Mouse (Mus musculus) lung, adult 18-20 months (tissue): Measurements from ENCODE around the gene Igf2bp2.
A peak's percentile ranks its signal among the peaks of the same experiment; 100 is the strongest.

Experiments
- DNase-seq, 2 experiments: peaks; one replicate each; pipeline ENCODE4 v3.0.0; 2022; ENCODE audit warnings: mixed read lengths in 2 of 2

The Igf2bp2 gene

GRCm38 (mm10) chr16:22162512-22163455 lies at the start of gene Igf2bp2:
Igf2bp2 (minus strand) TSS chr16:22163299.
- DNase-seq, result peak; percentile 65 to 76

GRCm38 (mm10) chr16:22203501-22203900 lies 40.4 kb upstream of the Igf2bp2 start:
- DNase-seq, result no peak

DNA sequence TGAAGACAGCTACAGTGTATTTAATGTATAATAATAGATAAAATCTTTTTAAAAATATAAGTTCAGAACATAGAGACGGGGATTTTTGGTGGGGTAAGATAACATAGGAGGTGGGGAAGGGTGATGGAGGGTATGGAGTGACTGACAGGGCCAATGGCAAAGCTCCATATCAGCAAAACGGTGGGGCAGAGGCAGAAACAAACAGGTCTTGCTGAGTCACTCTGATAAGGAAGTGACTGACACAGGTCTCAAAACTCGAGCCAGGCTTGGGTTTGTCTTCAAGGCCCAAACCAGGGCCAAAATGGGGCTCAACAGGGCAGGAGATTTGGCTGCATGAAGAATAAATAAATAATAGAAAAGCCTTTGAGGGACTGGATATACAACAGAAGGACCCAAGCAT lies 38.8 kb upstream of the Igf2bp2 start:
- DNase-seq, result no peak

GRCm38 (mm10) chr16:22200476-22200875 lies 37.4 kb upstream of the Igf2bp2 start:
- no peak for DNase-seq

DNA sequence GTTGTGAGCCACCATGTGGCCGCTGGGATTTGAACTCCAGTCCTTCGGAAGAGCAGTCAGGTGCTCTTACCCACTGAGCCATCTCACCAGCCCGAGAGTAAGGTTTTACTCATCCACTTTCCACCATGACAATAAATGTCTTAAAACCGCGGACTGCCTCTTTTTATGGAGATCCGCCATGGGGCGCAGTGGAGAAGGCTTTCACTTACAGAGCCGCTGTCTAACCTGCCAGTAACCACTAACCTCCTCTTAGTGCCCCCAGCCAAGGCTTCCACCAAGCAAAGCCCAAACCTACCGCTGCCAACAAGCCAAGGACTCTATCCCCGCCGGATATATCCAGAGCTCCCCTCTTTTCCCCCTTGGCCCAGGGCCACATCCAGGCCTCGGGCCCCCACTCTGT lies 24.3 kb upstream of the Igf2bp2 start:
- DNase-seq, result no peak

DNA sequence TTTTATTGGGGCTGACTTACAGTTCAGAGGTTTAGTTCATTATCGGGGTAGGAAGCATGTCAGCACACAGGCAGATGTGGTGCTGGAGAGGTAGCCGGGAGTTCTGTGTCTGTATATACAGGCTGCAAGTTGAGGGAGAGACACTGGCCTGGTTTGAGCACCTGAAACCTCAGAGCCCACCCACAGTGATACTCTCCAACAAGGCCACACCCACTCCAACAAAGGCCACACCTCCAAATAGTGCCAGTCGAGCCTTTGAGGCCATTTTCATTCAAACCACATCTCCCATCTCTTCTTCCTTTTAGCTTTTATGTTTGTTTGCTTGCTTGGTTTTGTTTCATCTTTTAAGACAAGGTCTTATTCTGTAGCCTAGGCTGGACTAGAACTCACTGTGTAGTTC lies 22.3 kb upstream of the Igf2bp2 start:
- DNase-seq, result no peak

DNA sequence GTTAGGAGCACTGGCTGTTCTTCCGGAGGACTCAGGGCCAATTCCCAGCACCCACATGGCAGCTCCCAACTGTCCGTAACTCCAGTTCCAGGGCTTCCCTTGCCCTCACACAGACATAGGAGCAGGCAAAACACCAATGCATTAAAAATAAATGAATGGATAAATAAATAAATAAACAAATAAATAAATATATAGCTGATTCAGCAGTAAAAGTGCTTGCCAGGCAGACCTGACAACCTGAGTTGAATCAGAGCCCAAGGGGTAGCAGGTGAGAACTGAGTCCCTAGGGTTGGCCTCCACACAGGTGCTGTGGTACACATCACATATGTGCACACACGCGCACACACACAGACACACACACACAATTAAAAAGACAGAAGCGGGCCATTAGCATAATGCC lies 21.0 kb upstream of the Igf2bp2 start:
- no peak for DNase-seq

- DNase-seq, result no peak
Measured at GRCm38 (mm10) chr16:22182286-22182685, 19.2 kb upstream of the Igf2bp2 start.

GRCm38 (mm10) chr16:22178793-22179192 lies 15.7 kb upstream of the Igf2bp2 start:
- DNase-seq, result no peak

DNA sequence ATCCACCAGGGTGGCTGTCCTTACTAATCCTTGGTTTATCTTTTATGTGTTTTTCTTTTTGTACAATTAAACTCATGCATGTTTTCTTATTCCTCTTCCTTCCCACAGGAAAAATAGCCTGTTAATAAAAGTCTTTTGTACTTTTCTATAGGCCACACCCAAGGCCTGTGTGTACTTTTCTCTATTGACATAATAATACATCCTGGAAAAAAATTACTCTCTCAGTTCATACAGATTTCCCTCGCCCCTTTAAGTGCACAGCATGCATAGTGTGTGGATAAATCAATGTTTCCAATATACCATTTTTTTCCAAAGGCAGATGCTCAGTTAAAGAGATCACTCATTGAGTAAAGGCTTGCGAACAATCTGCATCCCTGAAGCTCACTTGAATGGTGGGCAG lies 14.9 kb upstream of the Igf2bp2 start:
- no peak for DNase-seq

GRCm38 (mm10) chr16:22168731-22169130 lies 5.6 kb upstream of the Igf2bp2 start:
- peak; percentile 30 to 43 for DNase-seq

GRCm38 (mm10) chr16:22165556-22165955 lies 2.5 kb upstream of the Igf2bp2 start:
- DNase-seq, result no peak

- DNase-seq, result no peak
Measured at GRCm38 (mm10) chr16:22164446-22164845, 1.3 kb upstream of the Igf2bp2 start.

- peak; percentile 51 to 62 for DNase-seq
Measured at GRCm38 (mm10) chr16:22163456-22163851, 355 bp upstream of the Igf2bp2 start.

GRCm38 (mm10) chr16:22162066-22162511 lies 1.0 kb downstream of the Igf2bp2 start:
- no peak for DNase-seq

GRCm38 (mm10) chr16:22161351-22162065 lies 1.6 kb downstream of the Igf2bp2 start:
- no peak for DNase-seq

- peak in 1 of 2 experiments; percentile 3 for DNase-seq
Measured at GRCm38 (mm10) chr16:22160386-22161145, 2.5 kb downstream of the Igf2bp2 start.

- no peak for DNase-seq
Measured at GRCm38 (mm10) chr16:22152941-22153444, 10.1 kb downstream of the Igf2bp2 start.

- peak in 1 of 2 experiments; percentile 23 for DNase-seq
Measured at GRCm38 (mm10) chr16:22151706-22152315, 11.3 kb downstream of the Igf2bp2 start.

- DNase-seq, result peak in 1 of 2 experiments; percentile 43
Measured at GRCm38 (mm10) chr16:22150421-22150820, 12.7 kb downstream of the Igf2bp2 start.

- DNase-seq, result no peak
Measured at GRCm38 (mm10) chr16:22149659-22150345, 13.3 kb downstream of the Igf2bp2 start.

GRCm38 (mm10) chr16:22149076-22149475 lies 14.0 kb downstream of the Igf2bp2 start:
- no peak for DNase-seq
